Mouse (Mus musculus) kidney, postnatal 0 days (tissue): ENCODE data around the gene Cbx7. TPM values are rescaled to one million over a fixed set of nuclear protein-coding genes. Genes with fewer than 3 reads are reported as not detected.

ENCODE experiments used
- ATAC-seq: fragments of 200-750 bp; cut with Nextera tagmentation; replicated peaks from 2 replicates; pipeline ENCODE4 v1.8.0; 2017; ENCODE audit warnings: low read depth, moderate number of reproducible peaks, moderate TSS enrichment, moderate library complexity; ENCODE audit not compliant: low FRiP score
- DNase-seq: peaks from one replicate; pipeline ENCODE4 v3.0.0-alpha.2; 2016; ENCODE audit warnings: low spot score
- H3K27ac ChIP-seq: fragments of 300-500 bp; sonication (generic); 2 replicates; pipeline ENCODE4 v1.5.1; 2014; ENCODE audit warnings: mild to moderate bottlenecking
- H3K27me3 ChIP-seq: fragments of 300-500 bp; sonication (generic); 2 replicates; pipeline ENCODE4 v1.6.1; 2014; ENCODE audit warnings: low read length, mixed read lengths; ENCODE audit not compliant: insufficient read depth
- H3K36me3 ChIP-seq: fragments of 300-500 bp; sonication (generic); 2 replicates; pipeline ENCODE4 v1.6.1; 2014; ENCODE audit warnings: low read length, mixed read lengths; ENCODE audit not compliant: insufficient read depth
- H3K4me1 ChIP-seq: fragments of 300-500 bp; sonication (generic); replicated peaks from 2 replicates; pipeline ENCODE4 v1.6.1; 2014; ENCODE audit warnings: antibody characterized with exemption, low read length, mixed read lengths; ENCODE audit not compliant: insufficient read depth
- H3K4me2 ChIP-seq: fragments of 300-500 bp; sonication (generic); 2 replicates; pipeline ENCODE4 v1.6.1; 2014; ENCODE audit warnings: mild to moderate bottlenecking, low read length, moderate library complexity, mixed read lengths
- H3K4me3 ChIP-seq: fragments of 300-500 bp; sonication (generic); replicated peaks from 2 replicates; pipeline ENCODE4 v1.5.1; 2014; ENCODE audit warnings: low read depth, low read length
- H3K9ac ChIP-seq: fragments of 300-500 bp; sonication (generic); 2 replicates; pipeline ENCODE4 v1.6.1; 2014; ENCODE audit warnings: low read depth, low read length
- H3K9me3 ChIP-seq: fragments of 300-500 bp; sonication (generic); replicated peaks from 2 replicates; pipeline ENCODE4 v1.6.1; 2016; ENCODE audit warnings: low read length, inconsistent platforms, mixed read lengths
- CTCF ChIP-seq: IDR thresholded peaks from 2 replicates; pipeline ENCODE4 v1.5.1; 2016; ENCODE audit warnings: antibody characterized with exemption, low read depth, mild to moderate bottlenecking, moderate library complexity
- WGBS: fragments of 180-500 bp; shearing (Covaris S2); extraction: QIAGEN DNeasy Blood & Tissue Kit; methylation state at CpG from one replicate; pipeline ENCODE4 v1.1.7; 2014; 5-methylcytosine and 5-hydroxymethylcytosine counted together
- polyA plus RNA-seq: library from polyadenylated mRNA; unstranded; fragments of >200 nt; fragmentation: Nextera tagmentation; extraction: Ambion mirVana; gene quantifications from 2 replicates; pipeline ENCODE4 v1.2.1, GENCODE M21; 2015

The Cbx7 gene
- polyA plus RNA-seq, 1 experiment from 2014 or later: 4.6 TPM

DNA sequence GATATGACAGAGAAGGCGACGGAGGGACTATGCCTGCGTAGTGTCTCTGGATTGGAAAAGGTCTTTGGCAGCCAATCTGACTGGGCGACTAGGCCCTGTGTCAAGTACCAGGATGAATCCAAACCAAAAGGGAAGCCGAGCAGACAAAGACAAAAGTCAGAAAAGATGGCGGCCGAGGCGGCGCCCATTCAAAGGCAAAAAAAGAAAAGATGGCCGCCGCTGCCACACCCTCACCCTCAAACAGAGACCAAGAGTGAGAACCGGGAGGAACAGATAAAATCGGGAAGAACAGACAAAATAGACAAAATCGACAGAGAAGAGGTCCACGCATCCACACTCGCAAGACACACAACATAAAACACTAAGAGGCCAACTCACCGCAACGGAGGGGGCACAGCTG, 428 bp downstream of the Cbx7 start:
- no peak overlapping the region for H3K4me2 ChIP-seq
- H3K4me1 ChIP-seq: no peaks in the 10 kb centered on the region
- ATAC-seq (no peak), DNase-seq (no peak)
- H3K27ac ChIP-seq: no peak overlapping the region
- 97% methylated on average over 18 of the region's 18 CpGs for WGBS
- no peak for TF ChIP-seq CTCF
- no peak overlapping the region for H3K4me3 ChIP-seq
- H3K9ac ChIP-seq: no peak overlapping the region
- H3K36me3 ChIP-seq: no peaks in the 10 kb centered on the region
- H3K27me3 ChIP-seq: no peaks in the 10 kb centered on the region
- no peaks in the 10 kb centered on the region for H3K9me3 ChIP-seq

DNA sequence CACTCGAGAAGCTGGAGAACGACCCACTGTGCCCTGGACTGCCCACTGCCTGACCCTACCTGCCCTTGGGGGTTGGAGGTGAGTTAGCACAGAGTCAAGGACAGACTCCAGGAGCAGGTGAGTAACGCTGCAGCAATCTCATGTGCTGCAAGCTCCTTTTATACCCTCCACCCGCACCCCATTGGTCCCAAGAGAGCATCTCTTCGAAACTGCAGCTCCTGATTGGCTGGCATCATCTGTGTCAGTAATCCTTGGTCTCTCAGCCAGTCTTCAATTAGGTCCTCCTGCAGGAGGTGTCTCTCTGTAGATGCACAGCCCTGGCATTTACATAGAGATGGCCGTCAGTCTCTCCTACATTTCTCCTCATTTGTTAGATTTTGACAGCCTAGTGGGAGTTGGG, 3.6 kb downstream of the Cbx7 start:
- H3K4me3 ChIP-seq: no peak overlapping the region
- WGBS: 83% methylated on average over 6 of the region's 6 CpGs
- H3K4me1 ChIP-seq: no peaks in the 10 kb centered on the region
- DNase-seq: no peak
- H3K4me2 ChIP-seq: no peak overlapping the region
- TF ChIP-seq CTCF: no peak
- H3K27ac ChIP-seq: no peak overlapping the region
- H3K27me3 ChIP-seq: no peaks in the 10 kb centered on the region
- no peaks in the 10 kb centered on the region for H3K9me3 ChIP-seq
- H3K36me3 ChIP-seq: no peaks in the 10 kb centered on the region
- H3K9ac ChIP-seq: no peak overlapping the region
- ATAC-seq: no peak

DNA sequence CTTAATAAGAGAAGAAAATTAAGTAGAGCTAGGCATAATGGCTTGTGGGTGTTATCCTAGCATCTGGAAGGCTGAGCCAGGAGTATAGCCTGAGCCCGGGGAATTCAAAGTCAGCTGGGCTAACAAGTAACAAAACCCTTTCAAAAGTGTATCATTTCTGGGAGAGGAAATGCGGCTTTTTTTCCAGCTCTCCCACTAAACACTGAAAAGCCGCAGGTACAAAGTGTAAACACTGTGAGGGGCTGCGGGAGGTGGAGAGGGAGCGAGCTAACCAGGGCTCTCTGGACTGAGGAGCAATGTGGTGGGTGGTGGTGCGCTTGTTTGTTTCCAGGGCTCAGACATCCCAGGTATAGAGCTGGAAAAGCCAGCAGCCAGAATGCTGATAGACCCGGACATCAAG, 6.5 kb downstream of the Cbx7 start:
- ATAC-seq (no peak), DNase-seq (no peak)
- Histone ChIP-seq H3K27ac (no peak overlapping the region), H3K4me1 (no peaks in the 10 kb centered on the region), H3K9me3 (no peaks in the 10 kb centered on the region), H3K4me3 (no peak overlapping the region), H3K4me2 (no peak overlapping the region), H3K36me3 (no peaks in the 10 kb centered on the region), H3K9ac (no peak overlapping the region), H3K27me3 (no peaks in the 10 kb centered on the region)
- WGBS: 90% methylated on average over 7 of the region's 7 CpGs
- no peak for TF ChIP-seq CTCF

DNA sequence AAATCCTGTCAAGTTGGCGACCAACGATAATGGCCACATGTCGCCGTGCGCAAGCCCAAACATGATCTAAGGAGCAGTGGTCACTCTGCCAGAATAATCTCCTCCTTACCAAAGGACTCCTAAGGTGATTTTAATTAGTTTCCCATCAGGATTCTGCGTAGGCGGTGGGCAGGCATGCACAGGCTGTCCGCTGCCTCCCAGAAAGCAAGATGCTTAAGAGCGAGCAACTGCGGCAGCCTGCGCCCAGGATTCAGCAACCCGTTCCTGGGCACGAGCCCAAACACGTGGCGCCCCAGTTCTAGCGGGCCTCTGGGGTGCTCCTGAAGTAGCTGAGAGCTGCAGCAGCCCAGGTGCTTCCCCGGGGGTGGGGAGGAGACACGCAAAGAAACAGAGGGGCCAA, 8.3 kb downstream of the Cbx7 start:
- WGBS: 84% methylated on average over 18 of the region's 18 CpGs

DNA sequence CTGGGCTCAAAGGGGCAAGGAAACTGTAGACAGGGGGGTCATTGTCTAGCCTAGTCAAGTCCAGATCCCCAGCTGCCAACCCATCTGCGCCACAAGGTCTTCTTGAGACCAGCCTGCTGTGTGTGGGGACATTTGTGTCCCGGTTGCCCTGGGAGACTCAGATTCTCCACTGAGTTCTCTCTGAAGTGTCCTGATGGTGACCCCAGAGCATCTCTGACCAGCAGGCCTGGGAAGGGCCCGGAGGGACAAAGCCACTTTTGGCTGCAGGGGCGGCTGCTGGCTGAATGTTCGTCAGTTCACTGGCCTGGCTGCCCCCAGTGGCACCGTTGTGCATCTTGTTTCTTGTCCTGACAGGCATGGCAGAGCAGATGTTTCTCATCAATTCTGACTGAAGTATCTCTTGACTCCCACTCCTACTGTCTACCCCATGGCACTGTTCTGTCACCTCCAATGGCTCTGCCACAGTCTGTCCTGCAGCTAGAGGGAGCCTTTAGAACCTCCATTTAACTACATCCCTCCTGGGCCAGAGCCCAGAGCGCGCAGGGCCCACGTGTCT, 9.5 kb downstream of the Cbx7 start:
- DNase-seq (peak; percentile 67), ATAC-seq (no peak; the same call in 1 of the 2 replicates)
- TF ChIP-seq CTCF: peak; percentile 53; the same call in 1 of the 2 replicates
- WGBS: 53% methylated on average over 9 of the region's 9 CpGs
- Histone ChIP-seq H3K27me3 (no peaks in the 10 kb centered on the region), H3K36me3 (no peaks in the 10 kb centered on the region), H3K9ac (no peak overlapping the region), H3K4me2 (no peak overlapping the region), H3K4me3 (no peak overlapping the region), H3K4me1 (no peaks in the 10 kb centered on the region), H3K27ac (no peak overlapping the region), H3K9me3 (no peaks in the 10 kb centered on the region)

More for the DNA sequence above, 8.3 kb downstream of the Cbx7 start:
- Histone ChIP-seq H3K27me3 (no peaks in the 10 kb centered on the region), H3K27ac (no peak overlapping the region), H3K4me3 (no peak overlapping the region), H3K4me2 (no peak overlapping the region), H3K9ac (no peak overlapping the region), H3K4me1 (no peaks in the 10 kb centered on the region), H3K36me3 (no peaks in the 10 kb centered on the region), H3K9me3 (no peaks in the 10 kb centered on the region)
- DNase-seq (no peak), ATAC-seq (no peak)
- no peak for TF ChIP-seq CTCF

DNA sequence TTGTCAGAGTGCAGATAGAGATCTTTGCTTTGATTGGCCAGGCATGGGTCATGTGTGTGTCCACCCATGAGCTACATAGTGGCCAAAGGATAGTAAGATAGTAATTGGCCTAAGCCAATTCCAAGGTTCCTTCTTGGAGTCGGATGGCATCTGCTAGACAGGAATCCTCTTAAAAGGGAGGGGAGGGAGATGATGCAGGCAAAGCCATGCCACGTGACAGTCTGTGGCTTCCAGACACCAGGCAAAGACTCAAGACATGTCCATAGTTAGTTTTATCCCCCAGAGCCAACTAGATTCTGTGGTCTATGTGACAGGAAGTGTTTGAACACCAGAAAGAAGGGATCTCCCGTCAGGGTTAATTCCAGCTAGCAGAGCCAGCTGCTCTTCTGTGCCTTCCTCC, 12.5 kb downstream of the Cbx7 start:
- TF ChIP-seq CTCF: no peak

DNA sequence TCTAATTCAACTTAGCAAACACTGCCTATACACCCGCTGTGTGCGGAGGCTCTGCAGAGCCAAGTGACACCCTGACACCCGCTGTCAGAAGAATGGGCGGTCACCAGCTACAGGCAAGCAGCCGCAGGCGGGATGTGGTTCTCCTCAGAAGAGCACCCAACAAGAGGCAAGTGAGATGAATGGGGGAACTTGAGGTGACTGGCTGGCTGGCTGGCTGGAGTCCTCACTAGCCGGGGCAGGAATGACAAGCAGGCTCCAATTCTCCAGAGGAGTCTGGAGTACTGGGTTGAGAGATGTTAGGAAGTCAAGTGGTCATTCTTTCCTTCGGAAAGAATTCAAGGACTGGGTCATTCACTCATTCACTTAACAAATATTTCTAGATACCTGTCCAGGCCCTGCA, 14.4 kb downstream of the Cbx7 start:
- no peak overlapping the region for H3K27ac ChIP-seq
- ATAC-seq: no peak
- no peaks in the 10 kb centered on the region for H3K36me3 ChIP-seq
- H3K4me3 ChIP-seq: no peak overlapping the region
- TF ChIP-seq CTCF: no peak
- no peaks in the 10 kb centered on the region for H3K27me3 ChIP-seq
- 73% methylated on average over 8 of the region's 8 CpGs for WGBS
- no peak for DNase-seq
- peaks cover 14% of the 10 kb centered on the region for H3K4me1 ChIP-seq
- no peak overlapping the region for H3K9ac ChIP-seq
- no peak overlapping the region for H3K4me2 ChIP-seq
- no peaks in the 10 kb centered on the region for H3K9me3 ChIP-seq

More for the DNA sequence above, 12.5 kb downstream of the Cbx7 start:
- Histone ChIP-seq H3K4me1 (no peaks in the 10 kb centered on the region), H3K36me3 (no peaks in the 10 kb centered on the region), H3K9ac (no peak overlapping the region), H3K4me2 (no peak overlapping the region), H3K9me3 (no peaks in the 10 kb centered on the region), H3K27me3 (no peaks in the 10 kb centered on the region), H3K4me3 (no peak overlapping the region), H3K27ac (no peak overlapping the region)
- ATAC-seq: no peak
- DNase-seq: no peak
- WGBS: 46% methylated on average over 3 of the region's 3 CpGs
